In genomic region chr13:93580431-93580830, GRCm38 (mm10) we compare ENCODE assay signal across 26 mouse cellular contexts. TPM values are rescaled to one million over a fixed set of nuclear protein-coding genes. Genes with fewer than 3 reads are reported as not detected.
DNase-seq lines count a peak whose midpoint lies in the region; ATAC-seq lines count a peak whose summit lies in the region.
"Had no signal": no experiment of that assay in that cellular context is flagged by ENCODE, and none has a peak within 500 bp of the region (broad histone marks: within the 10 kb centered on the region; RNA-seq: fewer than 3 reads in every experiment).

No protein-coding gene starts in this region.

- WGBS in limb, embryonic 10.5 days: 84% methylated on average over 5 of the region's 5 CpGs

- H3K4me1 ChIP-seq in limb, embryonic 10.5 days: no peaks in the 10 kb centered on the region

- ATAC-seq in megakaryocyte, adult 5-6 weeks (ENCODE audit: poor library complexity, severe bottlenecking): no peak
- ATAC-seq: activated CD4-positive, CD25-positive, alpha-beta regulatory T cell, adult 4 months; CD4-positive, CD25-positive, alpha-beta regulatory T cell, adult 4 months; Patski had no signal

- peak; percentile 71 for DNase-seq in heart, adult 11 months
- DNase-seq in heart, adult 8-10 months (ENCODE audit: low spot score): no peak
- DNase-seq in R1 (ENCODE audit: low read depth, low spot score) (peak; percentile 27), ZHBTc4 (ENCODE audit: low read depth, low spot score) (peak; percentile 51)
- peak; percentile 9 for DNase-seq in limb, embryonic 10.5 days (ENCODE audit: low spot score)
- DNase-seq in adrenal gland, postnatal 14 days: no peak
- DNase-seq in frontal cortex, postnatal 25 days (ENCODE audit: low spot score in 2 of 2): no peak
- DNase-seq: adrenal gland, adult 2 months; adrenal gland, adult 8-10 months; adrenal gland, postnatal 10 days; adrenal gland, postnatal 25 days; adrenal gland, postnatal 36 days; B cell, adult 2 months; cerebellum, adult 11 months; cerebellum, adult 11-12 months; cerebellum, adult 18-20 months; cerebellum, adult 2 months; cerebellum, adult 8-10 months had no signal

- no peaks in the 10 kb centered on the region for H3K36me3 ChIP-seq in limb, embryonic 10.5 days
- H3K36me3 ChIP-seq: G1E had no signal

- H3K27ac ChIP-seq in limb, embryonic 10.5 days: no peak overlapping the region

- H3K27me3 ChIP-seq in limb, embryonic 10.5 days (ENCODE audit: low read depth, poor library complexity, severe bottlenecking): no peaks in the 10 kb centered on the region
- H3K27me3 ChIP-seq: CH12.LX had no signal

- no peak overlapping the region for H3K4me3 ChIP-seq in limb, embryonic 10.5 days

- H3K9me3 ChIP-seq in limb, embryonic 10.5 days (replicated peaks): no peaks in the 10 kb centered on the region

RNA-seq across cellular contexts. Expression of gene Bhmt, which starts 57.3 kb away (rescaled TPM):
- total RNA-seq in heart, adult 8-10 months (2022): not detected
- polyA plus RNA-seq in limb, embryonic 10.5 days (2016; fragmentation: Nextera tagmentation; extraction: Ambion mirVana): not detected in 2 replicates
- total RNA-seq in adrenal gland, postnatal 14 days (2021): 13.3 and 183 TPM in 2 replicates
- total RNA-seq in megakaryocyte, adult 5-6 weeks (2015): not detected in 2 replicates
- total RNA-seq in megakaryocyte, adult 5-6 weeks (2017): not detected in 2 replicates
- total RNA-seq: CH12.LX, MEL had no signal
- polyA plus RNA-seq: C2C12; CD4-positive, CD25-positive, alpha-beta regulatory T cell, adult 4 months; cerebellum, adult 2 months; G1E; Patski had no signal

Comparison
In these comparisons a context has a peak if more than half of its experiments do, and no peak if none do; other contexts are left out.
1. DNase-seq: peak in heart, adult 11 months (single experiment), R1 (single experiment), ZHBTc4 (single experiment) and limb, embryonic 10.5 days (single experiment); none in heart, adult 8-10 months (single experiment), adrenal gland, postnatal 14 days (single experiment) and frontal cortex, postnatal 25 days (0 of 2).
2. RNA of gene Bhmt, which starts 57.3 kb away (total RNA-seq): 13.3 to 183 TPM in adrenal gland, postnatal 14 days; not detected in heart, adult 8-10 months and not detected in megakaryocyte, adult 5-6 weeks; every median in the first group is over 10 times any median in the second.